Mouse (Mus musculus) liver, embryonic 11.5 days (tissue): ENCODE measurements around the gene Dtx1. TPM values are rescaled to one million over a fixed set of nuclear protein-coding genes. Genes with fewer than 3 reads are reported as not detected.
A peak's percentile ranks its signal among the peaks of the same experiment; 100 is the strongest.

ENCODE experiments used
- ATAC-seq: fragments of 200-750 bp; cut with Nextera tagmentation; replicated peaks from 2 replicates; pipeline ENCODE4 v1.8.0; 2017; ENCODE audit warnings: moderate number of reproducible peaks, mild to moderate bottlenecking, moderate TSS enrichment, moderate library complexity; ENCODE audit not compliant: low FRiP score
- DNase-seq: peaks from one replicate; pipeline ENCODE4 v3.0.0-alpha.2; 2017; ENCODE audit warnings: low spot score
- H3K27ac ChIP-seq: fragments of 300-500 bp; sonication (generic); 2 replicates; pipeline ENCODE4 v1.5.1; 2014; ENCODE audit warnings: mild to moderate bottlenecking, low read depth, low read length, control low read depth
- H3K27me3 ChIP-seq: fragments of 300-500 bp; sonication (generic); replicated peaks from 2 replicates; pipeline ENCODE4 v1.6.1; 2014; ENCODE audit warnings: low read length, mixed read lengths; ENCODE audit not compliant: control insufficient read depth, insufficient read depth
- H3K36me3 ChIP-seq: fragments of 300-500 bp; sonication (generic); 2 replicates; pipeline ENCODE4 v1.6.1; 2014; ENCODE audit warnings: mild to moderate bottlenecking, low read length, moderate library complexity, mixed read lengths; ENCODE audit not compliant: control insufficient read depth, insufficient read depth
- H3K4me1 ChIP-seq: fragments of 300-500 bp; sonication (generic); replicated peaks from 2 replicates; pipeline ENCODE4 v1.6.1; 2014; ENCODE audit warnings: low read length, mixed read lengths; ENCODE audit not compliant: control insufficient read depth, insufficient read depth
- H3K4me2 ChIP-seq: fragments of 300-500 bp; sonication (generic); 2 replicates; pipeline ENCODE4 v1.6.1; 2014; ENCODE audit warnings: mild to moderate bottlenecking, control low read depth, moderate library complexity
- H3K4me3 ChIP-seq: fragments of 300-500 bp; sonication (generic); 2 replicates; pipeline ENCODE4 v1.5.1; 2014; ENCODE audit warnings: low read depth, low read length, control low read depth
- H3K9ac ChIP-seq: fragments of 300-500 bp; sonication (generic); 2 replicates; pipeline ENCODE4 v1.6.1; 2014; ENCODE audit warnings: low read depth, low read length, control low read depth
- H3K9me3 ChIP-seq: fragments of 300-500 bp; sonication (generic); 2 replicates; pipeline ENCODE4 v1.6.1; 2016; ENCODE audit warnings: low read length, inconsistent platforms, mixed read lengths; ENCODE audit not compliant: control insufficient read depth
- WGBS: fragments of 180-500 bp; shearing (Covaris S2); extraction: QIAGEN DNeasy Blood & Tissue Kit; methylation state at CpG from one replicate; pipeline ENCODE4 v1.1.7; 2014; 5-methylcytosine and 5-hydroxymethylcytosine counted together
- polyA plus RNA-seq: library from polyadenylated mRNA; unstranded; fragments of >200 nt; fragmentation: Nextera tagmentation; extraction: Ambion mirVana; gene quantifications from 2 replicates; pipeline ENCODE4 v1.2.1, GENCODE M21; 2014

The Dtx1 gene
- polyA plus RNA-seq, 1 experiment from 2014 or later = 1.1 TPM

DNA sequence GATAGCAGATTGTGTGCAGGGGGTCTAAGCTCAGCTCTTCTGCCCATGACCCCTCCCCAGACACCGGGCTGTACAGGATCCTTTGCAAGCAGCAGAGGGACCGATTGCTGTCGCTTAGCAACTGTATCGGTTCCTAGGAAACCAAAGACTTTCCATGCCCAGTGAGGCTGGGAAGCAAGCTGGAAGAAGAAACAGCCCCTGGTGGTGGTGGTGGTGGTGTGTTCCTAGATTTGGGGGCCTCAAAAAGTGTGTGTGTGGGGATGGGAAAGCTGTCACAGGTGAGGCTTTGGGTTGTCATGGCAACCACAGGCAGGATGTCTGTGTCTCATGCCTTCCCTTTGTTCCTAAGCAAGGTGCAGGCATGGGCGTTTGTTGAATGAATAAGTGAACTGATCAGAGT lies 50.9 kb downstream of the Dtx1 start:
- no peak overlapping the region for H3K4me3 ChIP-seq
- H3K4me1 ChIP-seq = no peaks in the 10 kb centered on the region
- no peak overlapping the region for H3K9ac ChIP-seq
- no peaks in the 10 kb centered on the region for H3K9me3 ChIP-seq
- H3K36me3 ChIP-seq = no peaks in the 10 kb centered on the region
- WGBS = 59% methylated on average over 5 of the region's 5 CpGs
- ATAC-seq (no peak), DNase-seq (no peak)
- no peak overlapping the region for H3K27ac ChIP-seq
- H3K27me3 ChIP-seq = peaks cover 10% of the 10 kb centered on the region
- H3K4me2 ChIP-seq = no peak overlapping the region

- Histone ChIP-seq H3K4me3 (no peak overlapping the region), H3K27ac (no peak overlapping the region), H3K4me1 (no peaks in the 10 kb centered on the region), H3K27me3 (peaks cover 14% of the 10 kb centered on the region), H3K9ac (no peak overlapping the region), H3K4me2 (no peak overlapping the region), H3K9me3 (no peaks in the 10 kb centered on the region), H3K36me3 (no peaks in the 10 kb centered on the region)
- ATAC-seq = no peak
- WGBS = 82% methylated on average over 12 of the region's 12 CpGs
- DNase-seq = no peak
Observed at GRCm38 (mm10) chr5:120656281-120656751, 55.4 kb downstream of the Dtx1 start.

GRCm38 (mm10) chr5:120653873-120654272 lies 57.9 kb downstream of the Dtx1 start:
- no peak for ATAC-seq
- Histone ChIP-seq H3K9ac (no peak overlapping the region), H3K9me3 (no peaks in the 10 kb centered on the region), H3K27ac (no peak overlapping the region), H3K27me3 (peaks cover 34% of the 10 kb centered on the region), H3K4me3 (no peak overlapping the region), H3K4me2 (no peak overlapping the region), H3K36me3 (no peaks in the 10 kb centered on the region), H3K4me1 (peaks cover 7% of the 10 kb centered on the region)
- no peak for DNase-seq
- WGBS = 89% methylated on average over 2 of the region's 2 CpGs

- Histone ChIP-seq H3K9me3 (no peaks in the 10 kb centered on the region), H3K36me3 (no peaks in the 10 kb centered on the region), H3K4me1 (peaks cover 15% of the 10 kb centered on the region), H3K9ac (no peak overlapping the region), H3K4me2 (no peak overlapping the region), H3K27ac (no peak overlapping the region), H3K4me3 (no peak overlapping the region), H3K27me3 (peaks cover 37% of the 10 kb centered on the region)
- WGBS = 83% methylated on average over 28 of the region's 28 CpGs
- ATAC-seq = no peak
- no peak for DNase-seq
Observed at GRCm38 (mm10) chr5:120652915-120653701, 58.6 kb downstream of the Dtx1 start.

DNA sequence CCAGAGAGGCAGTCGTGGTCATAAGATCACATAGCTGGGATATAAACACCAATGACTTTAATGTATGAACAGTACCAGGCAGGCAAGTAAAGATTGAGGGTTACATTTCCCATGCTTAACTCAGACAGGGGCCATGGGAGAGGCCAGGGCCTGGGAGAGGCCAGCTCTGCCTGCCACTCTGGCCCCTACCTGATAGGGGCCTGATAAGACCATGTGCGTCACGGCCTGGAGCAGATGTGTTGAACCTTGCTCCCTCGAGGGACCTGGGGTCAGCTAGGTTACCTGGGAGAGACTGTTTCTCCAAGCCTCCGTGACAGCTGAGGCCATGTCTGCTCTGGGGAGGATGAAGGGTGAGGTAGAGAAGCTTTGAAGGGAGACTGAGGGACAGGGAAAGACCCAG lies 60.5 kb downstream of the Dtx1 start:
- Histone ChIP-seq H3K4me2 (no peak overlapping the region), H3K27me3 (peaks cover 53% of the 10 kb centered on the region), H3K9me3 (no peaks in the 10 kb centered on the region), H3K27ac (no peak overlapping the region), H3K4me3 (no peak overlapping the region), H3K36me3 (no peaks in the 10 kb centered on the region), H3K4me1 (peaks cover 16% of the 10 kb centered on the region), H3K9ac (no peak overlapping the region)
- no peak for DNase-seq
- ATAC-seq = no peak
- 35% methylated on average over 5 of the region's 5 CpGs for WGBS

GRCm38 (mm10) chr5:120649938-120650337 lies 61.8 kb downstream of the Dtx1 start:
- Histone ChIP-seq H3K27me3 (peaks cover 57% of the 10 kb centered on the region), H3K9ac (no peak overlapping the region), H3K4me2 (no peak overlapping the region), H3K4me1 (peaks cover 16% of the 10 kb centered on the region), H3K4me3 (no peak overlapping the region), H3K36me3 (no peaks in the 10 kb centered on the region), H3K9me3 (no peaks in the 10 kb centered on the region), H3K27ac (no peak overlapping the region)
- ATAC-seq (no peak), DNase-seq (no peak)
- WGBS = 28% methylated on average over 13 of the region's 13 CpGs

- Histone ChIP-seq H3K27me3 (peaks cover 52% of the 10 kb centered on the region), H3K9me3 (no peaks in the 10 kb centered on the region), H3K36me3 (no peaks in the 10 kb centered on the region), H3K4me3 (peak overlapping the region; percentile 37), H3K4me1 (peaks cover 16% of the 10 kb centered on the region), H3K4me2 (peak overlapping the region; percentile 75), H3K9ac (no peak overlapping the region), H3K27ac (no peak overlapping the region)
- ATAC-seq (peak; percentile 37), DNase-seq (no peak)
- 4% methylated on average over 21 of the region's 21 CpGs for WGBS
Observed at GRCm38 (mm10) chr5:120649374-120649933, 62.3 kb downstream of the Dtx1 start.

DNA sequence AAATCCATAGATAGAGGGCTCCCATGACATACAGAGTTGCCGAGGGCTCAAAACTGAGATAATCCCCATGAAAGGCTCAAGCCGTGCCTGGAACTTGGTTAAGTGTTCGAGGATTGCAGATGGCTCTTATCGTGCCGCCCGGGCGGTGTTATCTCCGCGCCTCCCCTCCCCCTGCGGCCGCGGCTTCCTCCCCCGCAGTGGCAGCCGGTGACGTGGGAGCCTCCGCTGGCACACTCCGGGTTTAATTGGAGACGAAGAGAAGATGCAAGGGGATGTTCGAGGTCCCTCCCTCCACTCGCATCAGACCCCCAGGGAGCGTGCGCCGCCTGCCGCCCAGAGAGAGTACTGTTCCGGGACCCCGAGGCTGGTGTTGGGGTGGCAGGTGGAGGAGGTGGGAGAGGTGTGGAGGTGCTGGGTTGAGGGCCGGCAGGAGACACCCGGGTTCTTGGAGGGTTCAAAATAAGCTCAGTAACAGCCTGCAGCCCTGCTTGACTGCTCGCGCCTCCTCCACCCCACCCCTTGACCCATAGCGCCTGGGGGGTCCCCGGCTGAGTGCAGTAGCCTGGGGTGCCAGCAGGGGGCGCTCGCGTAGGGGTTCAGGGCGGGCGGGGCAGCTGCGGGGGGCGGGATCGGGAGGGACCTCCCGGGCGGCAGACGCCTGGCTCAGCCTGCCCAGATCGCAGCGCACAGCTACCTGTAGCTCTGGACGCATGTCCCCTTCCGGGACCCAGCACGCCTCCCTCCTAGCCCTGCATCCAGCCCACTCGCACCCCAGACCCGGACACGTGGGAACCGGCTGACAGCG lies 63.0 kb downstream of the Dtx1 start, which contains the start of gene Rasal1:
Gene Rasal1, plus strand, starts transcription at position 244 of the 805 bp plus-strand sequence.
- whole genome bisulfite sequencing = 1% methylated on average over 53 of the region's 53 CpGs
- Histone ChIP-seq H3K9me3 (no peaks in the 10 kb centered on the region), H3K4me3 (peak within 1 kb of the TSS; percentile 37), H3K27ac (no peak within 1 kb of the TSS), H3K4me2 (peak within 1 kb of the TSS; percentile 75), H3K27me3 (peaks cover 54% of the 10 kb centered on the region), H3K9ac (no peak within 1 kb of the TSS), H3K4me1 (peaks cover 18% of the 10 kb centered on the region), H3K36me3 (no peaks in the 10 kb centered on the region)
- DNase-seq (peak; percentile 72), ATAC-seq (peak; percentile 63)
